Mouse (Mus musculus) CH12F3 (cell line): ENCODE results near the gene Arhgef2.

Source experiments
- in situ Hi-C: fragments of 300-500 bp; cut with MboI; formaldehyde crosslinking; loops from 2 replicates; pipeline ENCODE4 v1.14.3; 2020; ENCODE audit warnings: low sequenced_read_pairs

Gene Arhgef2

GRCm38 (mm10) chr3:88620146-88620991, 14.6 kb downstream of the Arhgef2 start:
- in situ Hi-C loops: no loop called here

DNA sequence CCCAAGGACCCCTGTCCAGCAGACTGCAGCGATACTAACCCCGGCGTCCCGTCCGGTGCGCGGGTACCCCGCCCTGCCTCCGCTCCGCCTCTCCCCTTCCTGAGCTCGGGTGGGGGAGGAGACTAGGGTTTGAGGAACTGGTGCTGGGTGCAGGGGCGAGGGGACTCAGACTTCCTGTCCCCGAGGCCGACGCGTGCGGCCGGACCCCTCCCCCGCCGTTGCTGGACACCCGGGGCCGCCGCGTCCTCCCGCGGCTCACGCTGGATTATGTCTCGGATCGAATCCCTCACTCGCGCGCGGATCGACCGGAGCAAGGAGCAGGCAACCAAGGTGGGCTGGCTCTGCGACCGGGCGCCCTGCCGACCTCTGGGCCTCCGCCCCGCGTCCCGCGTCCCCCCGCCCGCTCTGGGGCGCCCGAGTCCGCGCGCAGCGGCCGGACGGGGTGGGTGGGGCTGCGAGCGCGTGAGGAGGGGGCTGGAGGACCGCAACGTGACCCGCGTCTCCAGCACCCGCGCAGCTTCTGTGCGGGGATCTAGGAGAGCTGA, 15.3 kb downstream of the Arhgef2 start:
- in situ Hi-C loops: no loop called here

- in situ Hi-C loops: no loop called here
These were observed 15.9 kb downstream of the Arhgef2 start for GRCm38 (mm10) chr3:88621537-88622112.

DNA sequence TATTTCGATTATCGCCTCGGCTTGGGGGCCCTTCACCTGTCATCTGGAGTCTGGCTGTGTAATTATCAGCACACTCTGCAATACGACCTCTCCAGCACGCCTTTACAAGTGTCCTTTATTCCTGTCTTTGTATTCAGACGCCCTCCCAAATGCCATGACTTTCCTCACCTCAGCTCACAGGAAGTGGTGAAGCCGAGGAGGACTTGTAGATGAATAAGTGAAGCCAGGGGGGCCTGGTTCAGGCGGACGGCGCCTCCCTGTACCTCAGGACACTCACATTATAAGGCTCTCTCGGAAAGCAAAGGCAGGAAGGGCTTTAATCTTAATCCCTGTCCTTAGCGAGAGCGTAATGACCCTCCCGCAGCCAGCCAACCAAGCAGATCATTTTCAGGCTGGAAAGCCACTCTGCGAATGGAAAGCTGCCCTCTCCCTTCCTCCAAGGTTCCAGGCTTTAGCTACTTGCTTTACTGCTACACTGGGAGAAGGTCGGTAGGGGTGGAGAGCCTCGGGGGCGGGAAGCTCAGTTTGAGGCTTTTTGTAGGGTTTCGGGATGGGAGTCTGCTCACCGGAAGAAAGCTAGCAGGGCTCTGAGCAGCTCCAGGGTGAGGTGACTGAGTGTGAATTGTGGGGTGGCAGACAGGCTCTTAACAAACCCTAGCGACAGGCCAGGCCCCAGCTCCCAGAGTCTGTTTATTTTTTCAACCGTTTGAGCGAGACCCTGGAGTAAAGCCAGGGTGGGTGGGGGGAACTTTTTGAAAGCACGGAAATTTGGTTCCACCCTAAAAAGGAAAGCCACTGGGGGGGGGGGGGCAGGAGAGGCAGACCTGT, 16.6 kb downstream of the Arhgef2 start:
- in situ Hi-C loops: no loop called here

- in situ Hi-C loops: no loop called here
These were observed 17.2 kb downstream of the Arhgef2 start for GRCm38 (mm10) chr3:88622941-88623345.

GRCm38 (mm10) chr3:88623346-88624135, 17.8 kb downstream of the Arhgef2 start:
- in situ Hi-C loops: no loop called here

- in situ Hi-C loops: no loop called here
These were observed 18.6 kb downstream of the Arhgef2 start for GRCm38 (mm10) chr3:88624324-88624723.

- in situ Hi-C loops: no loop called here
These were observed 19.2 kb downstream of the Arhgef2 start for GRCm38 (mm10) chr3:88624951-88625350.

DNA sequence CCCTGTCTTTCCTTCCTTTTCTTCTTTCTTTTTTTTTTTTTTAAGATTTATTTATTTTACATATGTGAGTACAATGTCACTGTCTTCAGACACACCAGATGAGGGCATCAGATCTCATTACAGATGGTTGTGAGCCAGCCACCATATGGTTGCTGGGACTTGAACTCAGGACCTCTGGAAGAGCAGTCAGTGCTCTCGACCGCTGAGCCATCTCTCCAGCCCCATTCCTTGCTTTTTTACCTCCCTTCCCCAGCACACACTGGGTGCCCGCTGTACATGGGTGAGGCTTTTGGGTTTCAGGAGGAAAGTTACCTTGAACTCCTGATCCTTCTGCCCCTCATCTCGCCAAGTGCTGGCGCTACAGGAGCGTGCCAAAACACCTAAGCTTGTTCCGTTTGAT, 19.8 kb downstream of the Arhgef2 start:
- in situ Hi-C loops: no loop called here

GRCm38 (mm10) chr3:88626316-88626715, 20.6 kb downstream of the Arhgef2 start:
- in situ Hi-C loops: no loop called here

GRCm38 (mm10) chr3:88627114-88627513, 21.3 kb downstream of the Arhgef2 start:
- in situ Hi-C loops: no loop called here

- in situ Hi-C loops: no loop called here
These were observed 21.8 kb downstream of the Arhgef2 start for GRCm38 (mm10) chr3:88627535-88627934.

DNA sequence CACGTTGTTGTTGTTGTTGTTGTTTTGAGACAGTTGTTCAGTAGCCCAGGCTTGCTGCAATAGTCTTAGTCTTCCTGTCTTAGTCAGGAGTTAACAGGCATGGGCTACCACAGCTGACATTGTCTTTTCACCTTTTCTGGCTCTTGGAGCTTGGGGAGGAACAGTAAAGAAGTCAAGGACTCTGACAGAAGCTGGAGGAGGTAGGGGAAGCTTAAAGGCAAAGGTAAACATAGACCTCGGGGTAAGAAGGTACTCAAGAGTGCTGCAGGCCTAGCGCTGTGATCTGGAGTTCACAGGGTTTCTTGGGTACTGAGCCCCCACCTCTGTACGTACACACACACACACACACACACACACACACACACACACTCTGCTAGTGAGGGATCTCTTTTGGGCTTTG, 23.0 kb downstream of the Arhgef2 start:
- in situ Hi-C loops: no loop called here

DNA sequence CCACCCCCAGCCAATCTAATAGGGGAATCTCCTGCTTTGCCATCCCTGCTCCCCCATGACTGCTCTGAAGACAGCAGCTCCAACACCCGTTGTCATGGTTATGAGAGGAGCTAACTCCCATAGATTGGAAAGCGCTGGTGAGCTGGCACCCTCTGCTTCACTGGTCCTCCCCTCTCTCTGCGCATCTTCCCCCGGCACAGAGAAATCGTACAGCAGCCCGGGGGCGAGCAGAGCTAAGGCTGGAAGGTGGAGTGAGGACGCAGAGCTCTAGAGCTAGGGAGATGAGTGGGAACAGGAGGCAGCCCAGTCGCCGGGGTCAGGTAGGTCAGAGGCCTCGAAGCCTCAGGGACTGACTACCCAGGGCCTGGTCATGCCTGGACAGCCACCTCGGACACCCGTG, 23.5 kb downstream of the Arhgef2 start:
- in situ Hi-C loops: no loop called here

DNA sequence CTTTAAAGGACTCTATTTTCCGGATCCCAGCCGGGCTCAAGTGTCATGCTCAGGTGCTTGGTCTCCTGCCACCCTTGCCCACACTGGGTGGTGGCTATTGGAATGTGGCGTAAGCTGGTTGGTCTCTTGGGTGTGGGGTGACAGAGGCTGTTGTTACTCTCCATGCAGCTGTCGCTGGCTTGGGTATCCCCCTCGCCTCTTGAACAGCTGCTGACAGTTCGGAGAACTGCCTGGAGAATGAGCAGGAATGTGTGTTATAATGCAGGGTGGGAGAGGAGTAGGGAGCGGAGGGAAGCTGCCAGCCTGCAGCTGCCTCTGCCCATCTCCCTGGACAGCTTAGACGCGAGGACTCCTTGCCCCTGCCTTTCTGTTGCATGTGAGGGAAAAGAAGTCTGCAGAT, 24.3 kb downstream of the Arhgef2 start:
- in situ Hi-C loops: no loop called here

GRCm38 (mm10) chr3:88630849-88631341, 25.1 kb downstream of the Arhgef2 start:
- in situ Hi-C loops: no loop called here

DNA sequence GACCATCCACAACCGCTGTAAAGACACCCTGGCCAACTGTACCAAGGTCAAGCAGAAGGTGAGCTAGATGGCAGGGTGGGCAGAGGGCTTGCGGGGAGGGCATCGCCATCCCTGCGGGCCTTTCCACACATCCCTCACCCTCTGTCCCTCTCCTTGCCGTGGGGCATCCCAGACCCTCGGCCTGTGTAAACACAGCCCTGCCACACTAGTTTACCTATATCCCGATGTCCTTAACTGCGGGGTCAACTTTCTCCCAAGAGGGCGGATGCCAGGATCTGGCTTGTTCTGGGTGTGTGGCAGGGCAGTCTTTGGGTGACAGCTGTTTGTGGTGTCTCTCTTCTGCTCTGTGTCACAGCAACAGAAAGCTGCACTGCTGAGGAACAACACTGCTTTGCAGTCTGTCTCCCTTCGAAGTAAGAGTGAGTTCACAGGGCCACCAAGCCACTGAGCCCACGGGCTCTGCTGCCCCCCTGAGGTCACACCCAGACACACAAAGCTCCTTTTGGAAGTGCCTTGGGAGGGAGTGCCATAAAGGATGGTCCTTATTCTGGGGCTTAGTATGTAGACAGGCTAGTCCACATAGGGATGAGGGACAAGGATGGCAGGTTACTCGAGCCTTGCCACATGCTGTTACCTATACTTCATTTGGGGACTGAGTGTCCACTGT, 26.3 kb downstream of the Arhgef2 start:
- in situ Hi-C loops: no loop called here

- in situ Hi-C loops: no loop called here
These were observed 27.3 kb downstream of the Arhgef2 start for GRCm38 (mm10) chr3:88633056-88633455.

DNA sequence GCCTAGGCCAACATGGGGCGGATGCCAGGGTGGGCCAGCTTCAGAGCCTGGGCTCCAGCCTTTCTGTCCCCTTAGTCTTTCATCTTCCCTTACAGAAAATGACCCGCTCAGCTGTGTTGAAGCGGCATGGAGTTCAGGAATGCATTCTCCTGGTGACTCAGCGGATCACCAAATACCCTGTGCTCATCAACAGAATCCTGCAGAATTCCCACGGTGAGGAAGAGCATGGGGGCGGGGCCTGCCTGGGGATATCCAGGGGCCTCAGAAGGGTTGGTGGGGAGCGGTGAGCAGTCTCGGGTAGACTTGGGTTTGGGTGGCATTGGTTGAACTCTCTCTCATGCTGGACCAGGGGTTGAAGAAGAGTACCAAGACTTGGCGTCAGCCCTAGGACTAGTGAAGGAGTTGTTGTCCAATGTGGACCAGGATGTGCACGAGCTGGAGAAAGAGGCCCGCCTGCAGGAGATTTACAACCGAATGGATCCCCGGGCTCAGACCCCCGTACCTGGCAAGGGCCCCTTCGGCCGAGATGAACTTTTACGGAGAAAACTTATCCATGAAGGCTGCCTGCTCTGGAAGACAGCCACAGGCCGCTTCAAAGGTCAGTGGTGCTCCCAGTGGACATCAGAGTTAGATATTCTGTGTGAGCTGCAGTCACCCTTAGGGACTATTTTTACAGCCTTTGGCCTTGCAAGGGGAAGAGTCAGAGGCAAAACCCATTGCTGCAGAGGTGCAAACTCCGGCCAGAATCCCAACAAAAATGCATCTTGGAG, 29.9 kb downstream of the Arhgef2 start:
- in situ Hi-C loops: no loop called here
